Mouse (Mus musculus): ENCODE data around the gene Snx29. TPM values are rescaled to one million over a fixed set of nuclear protein-coding genes. Genes with fewer than 3 reads are reported as not detected.

The Snx29 gene
- total RNA-seq (2023) = 139 to 166 TPM (median 158 TPM) in 4 replicates

GRCm38 (mm10) chr16:11322409-11323323 is at the start of gene Snx29:
Gene Snx29, plus strand, starts transcription at chr16:11322908.

DNA sequence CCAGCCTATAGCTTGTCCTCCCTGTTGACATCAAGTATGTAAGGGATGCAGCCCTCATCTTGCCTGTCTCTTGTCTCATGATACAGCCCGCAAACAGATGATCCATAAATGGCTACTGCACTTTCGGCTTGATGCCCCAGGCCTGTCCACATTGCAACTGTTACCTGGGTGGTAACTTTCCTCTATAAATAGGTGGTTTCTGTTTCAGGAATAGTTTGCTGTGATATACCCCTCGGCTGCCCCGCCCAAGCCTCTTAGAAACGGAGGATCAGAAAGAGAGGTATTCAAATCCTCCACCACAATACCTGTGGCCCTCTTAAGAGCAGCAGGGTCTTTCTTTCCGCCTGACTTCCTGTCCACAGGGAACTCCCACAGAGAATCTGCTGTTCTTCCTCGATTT is 9.2 kb upstream of the Snx29 start, which contains the start of gene Tnfrsf17:
Gene Tnfrsf17 (plus strand): TSS at position 301 of the 400 bp plus-strand sequence.

Other genes starting within 250 kb of the Snx29 start
- 58.4 to 76.6 TPM (median 61.6 TPM) in 4 replicates for gene Txndc11, start 188.3 kb upstream of the Snx29 start, total RNA-seq (2023)
- 299 to 353 TPM (median 318 TPM) in 4 replicates for gene Zc3h7a, start 146.5 kb upstream of the Snx29 start, total RNA-seq (2023)
- gene Rsl1d1, start 119.6 kb upstream of the Snx29 start, total RNA-seq (2023) = 83.2 to 95.2 TPM (median 88.7 TPM) in 4 replicates
- gene Gspt1, start 68.6 kb upstream of the Snx29 start, total RNA-seq (2023) = 72.0 to 84.6 TPM (median 75.6 TPM) in 4 replicates
- gene Tnfrsf17, start 9.1 kb upstream of the Snx29 start, total RNA-seq (2023) = 0.97 TPM in 1 of 4 replicates, not detected in the others